Mouse (Mus musculus): Measurements from ENCODE around the gene Mlf2. TPM values are rescaled to one million over a fixed set of nuclear protein-coding genes. Genes with fewer than 3 reads are reported as not detected.

The Mlf2 gene
- total RNA-seq, 2 experiments from 2014 or later = 201 to 209 TPM

GRCm38 (mm10) chr6:124925941-124926340, 5.2 kb upstream of the Mlf2 start:
- intact Hi-C loops (cut with DNase I) = no loop called here
- DNase-seq = no peak

- intact Hi-C loops (cut with DNase I) = loop anchor here (1.0 kb wide), 2 partner anchors 13 to 26 kb away; no protein-coding TSS in a partner anchor
- DNase-seq = no peak
Observed at GRCm38 (mm10) chr6:124930231-124930630, 955 bp upstream of the Mlf2 start.

- no peak for DNase-seq
- intact Hi-C loops (cut with DNase I) = no loop called here
Observed at GRCm38 (mm10) chr6:124931525-124932313, 533 bp downstream of the Mlf2 start.

- DNase-seq = no peak
- intact Hi-C loops (cut with DNase I) = no loop called here
Observed at GRCm38 (mm10) chr6:124932314-124932695, 1.1 kb downstream of the Mlf2 start.

GRCm38 (mm10) chr6:124933127-124933526, 1.9 kb downstream of the Mlf2 start:
- no peak for DNase-seq
- intact Hi-C loops (cut with DNase I) = no loop called here

- intact Hi-C loops (cut with DNase I) = no loop called here
- DNase-seq = no peak
Observed at GRCm38 (mm10) chr6:124934670-124935069, 3.5 kb downstream of the Mlf2 start.

- intact Hi-C loops (cut with DNase I) = no loop called here
- DNase-seq = no peak
Observed at GRCm38 (mm10) chr6:124936681-124937080, 5.5 kb downstream of the Mlf2 start.

GRCm38 (mm10) chr6:124937493-124937892, 6.3 kb downstream of the Mlf2 start:
- no peak for DNase-seq
- intact Hi-C loops (cut with DNase I) = no loop called here

GRCm38 (mm10) chr6:124938554-124938953, 7.4 kb downstream of the Mlf2 start:
- no peak for DNase-seq
- intact Hi-C loops (cut with DNase I) = no loop called here

GRCm38 (mm10) chr6:124941679-124942078, 10.5 kb downstream of the Mlf2 start:
- no peak for DNase-seq
- intact Hi-C loops (cut with DNase I) = no loop called here

GRCm38 (mm10) chr6:124943526-124943925, 12.3 kb downstream of the Mlf2 start:
- intact Hi-C loops (cut with DNase I) = no loop called here
- DNase-seq = no peak

GRCm38 (mm10) chr6:124953991-124954715, 23.0 kb downstream of the Mlf2 start:
- intact Hi-C loops (cut with DNase I) = no loop called here
- no peak for DNase-seq

- DNase-seq = no peak
Observed at GRCm38 (mm10) chr6:124955212-124955611, 24.0 kb downstream of the Mlf2 start.

GRCm38 (mm10) chr6:124958127-124958526, 26.9 kb downstream of the Mlf2 start:
- intact Hi-C loops (cut with DNase I) = loop anchor here (2.0 kb wide), 1 partner anchor 13 kb away; no protein-coding TSS in a partner anchor
- DNase-seq = no peak

More at GRCm38 (mm10) chr6:124955212-124955611, 24.0 kb downstream of the Mlf2 start:
- intact Hi-C loops (cut with DNase I) = no loop called here

GRCm38 (mm10) chr6:124959960-124960359, 28.8 kb downstream of the Mlf2 start:
- DNase-seq = no peak
- intact Hi-C loops (cut with DNase I) = loop anchor here (2.0 kb wide), 1 partner anchor 15 kb away; no protein-coding TSS in a partner anchor

- no peak for DNase-seq
- intact Hi-C loops (cut with DNase I) = no loop called here
Observed at GRCm38 (mm10) chr6:124961021-124961420, 29.8 kb downstream of the Mlf2 start.

- no peak for DNase-seq
- intact Hi-C loops (cut with DNase I) = loop anchor here (2.0 kb wide), 1 partner anchor 62 kb away; no protein-coding TSS in a partner anchor
Observed at GRCm38 (mm10) chr6:124964638-124965037, 33.5 kb downstream of the Mlf2 start.

GRCm38 (mm10) chr6:124965088-124965719, 34.0 kb downstream of the Mlf2 start, which contains the start of gene Cops7a:
TSS of gene Cops7a (minus strand) at chr6:124965538.
- intact Hi-C loops (cut with DNase I) = loop anchor here (2.0 kb wide), 1 partner anchor 62 kb away; no protein-coding TSS in a partner anchor
- peak; percentile 93 to 96 for DNase-seq

GRCm38 (mm10) chr6:124965747-124966146, 34.6 kb downstream of the Mlf2 start:
- intact Hi-C loops (cut with DNase I) = loop anchor here (2.0 kb wide), 1 partner anchor 63 kb away; no protein-coding TSS in a partner anchor
- no peak for DNase-seq

- intact Hi-C loops (cut with DNase I) = no loop called here
- no peak for DNase-seq
Observed at GRCm38 (mm10) chr6:124966466-124967118, 35.4 kb downstream of the Mlf2 start.
